Mouse (Mus musculus): ENCODE data around the gene Fam198a. TPM values are rescaled to one million over a fixed set of nuclear protein-coding genes. Genes with fewer than 3 reads are reported as not detected.

The Fam198a gene
- total RNA-seq (2015) = 0.25 TPM in 1 of 2 replicates, not detected in the other
- 0.17 and 0.30 TPM in 2 replicates for total RNA-seq (2017)

- peak; percentile 55 for ATAC-seq (replicated peaks; ENCODE audit: poor library complexity)
These were observed at the start of gene Fam198a for GRCm38 (mm10) chr9:121950418-121951113. TSS of gene Fam198a (plus strand) at chr9:121950988.

GRCm38 (mm10) chr9:121901710-121902700 lies 48.8 kb upstream of the Fam198a start:
- no peak for ATAC-seq (replicated peaks; ENCODE audit: poor library complexity)

DNA sequence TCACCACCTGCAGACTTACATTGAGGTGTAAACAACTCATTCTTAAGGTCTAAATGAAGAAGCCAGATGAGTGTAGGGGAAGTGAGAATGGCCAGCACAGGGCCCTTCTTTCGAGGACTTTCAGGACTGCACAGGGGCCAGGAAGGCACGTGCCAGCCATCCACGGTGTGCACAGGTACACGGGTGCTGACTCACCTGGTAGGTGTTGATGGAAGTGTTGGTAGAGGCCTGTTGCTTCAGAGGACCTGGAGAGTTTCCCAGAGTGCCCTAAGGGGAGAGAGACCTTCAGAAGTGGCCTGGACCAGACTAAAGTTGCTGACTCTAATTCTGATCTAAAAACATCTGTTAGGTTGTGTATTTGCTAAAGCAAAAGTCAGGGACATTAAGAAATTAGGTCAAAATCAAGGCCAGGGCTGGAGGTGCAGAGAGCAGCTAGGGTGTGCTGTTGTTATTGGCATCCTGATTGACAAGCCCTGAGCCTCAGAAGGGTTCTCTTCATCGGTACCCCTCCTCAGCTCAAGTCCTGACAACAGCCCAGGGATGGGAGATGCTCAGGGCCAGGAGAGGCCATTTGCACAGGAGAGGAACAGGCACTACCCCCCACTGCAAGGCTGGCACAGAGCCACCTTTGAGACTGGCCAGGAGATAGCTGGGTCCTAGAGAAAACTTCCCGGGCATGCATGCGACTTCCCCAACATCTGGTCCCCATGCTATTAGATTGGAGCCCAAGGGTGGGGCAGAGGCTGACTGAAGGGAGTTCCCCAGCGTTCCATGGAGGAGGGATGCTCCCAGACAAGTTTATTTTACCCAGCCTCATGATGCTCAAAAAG lies 47.1 kb upstream of the Fam198a start:
- no peak for ATAC-seq (replicated peaks; ENCODE audit: poor library complexity)

- ATAC-seq (replicated peaks; ENCODE audit: poor library complexity) = no peak; the same call in 1 of the 2 replicates
These were observed 46.5 kb upstream of the Fam198a start for GRCm38 (mm10) chr9:121904319-121904718.

GRCm38 (mm10) chr9:121904946-121905345 lies 45.8 kb upstream of the Fam198a start:
- ATAC-seq (replicated peaks; ENCODE audit: poor library complexity) = peak; percentile 27; the same call in 1 of the 2 replicates

- ATAC-seq (replicated peaks; ENCODE audit: poor library complexity) = no peak
These were observed 45.1 kb upstream of the Fam198a start for GRCm38 (mm10) chr9:121905556-121906185.

GRCm38 (mm10) chr9:121906456-121906855 lies 44.3 kb upstream of the Fam198a start:
- ATAC-seq (replicated peaks; ENCODE audit: poor library complexity) = no peak

GRCm38 (mm10) chr9:121907356-121908070 lies 43.3 kb upstream of the Fam198a start:
- no peak for ATAC-seq (replicated peaks; ENCODE audit: poor library complexity)

GRCm38 (mm10) chr9:121908321-121908720 lies 42.5 kb upstream of the Fam198a start:
- ATAC-seq (replicated peaks; ENCODE audit: poor library complexity) = no peak

- ATAC-seq (replicated peaks; ENCODE audit: poor library complexity) = peak; percentile 82
These were observed 41.2 kb upstream of the Fam198a start for GRCm38 (mm10) chr9:121909635-121910034.

DNA sequence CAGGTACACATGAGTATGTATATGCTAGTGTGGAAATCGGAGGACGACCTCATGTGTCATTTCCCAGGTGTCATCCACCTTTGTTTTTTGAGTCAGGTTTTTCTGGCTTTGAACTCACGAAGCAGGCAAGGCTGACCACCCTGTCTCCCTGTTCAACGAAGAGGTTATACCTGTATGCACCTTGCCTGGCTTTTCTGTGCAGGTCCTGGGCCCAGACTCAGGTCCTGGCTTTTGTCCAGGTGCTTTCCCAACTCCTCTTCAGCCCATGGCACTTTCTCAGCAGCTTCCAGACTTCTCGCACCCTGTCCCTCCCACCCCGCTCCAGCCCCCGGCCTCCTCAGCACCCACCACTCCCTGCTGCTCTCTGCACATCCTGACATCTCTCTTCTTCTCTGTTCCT lies 39.6 kb upstream of the Fam198a start:
- ATAC-seq (replicated peaks; ENCODE audit: poor library complexity) = no peak

- ATAC-seq (replicated peaks; ENCODE audit: poor library complexity) = no peak
These were observed 38.0 kb upstream of the Fam198a start for GRCm38 (mm10) chr9:121912786-121913185.

DNA sequence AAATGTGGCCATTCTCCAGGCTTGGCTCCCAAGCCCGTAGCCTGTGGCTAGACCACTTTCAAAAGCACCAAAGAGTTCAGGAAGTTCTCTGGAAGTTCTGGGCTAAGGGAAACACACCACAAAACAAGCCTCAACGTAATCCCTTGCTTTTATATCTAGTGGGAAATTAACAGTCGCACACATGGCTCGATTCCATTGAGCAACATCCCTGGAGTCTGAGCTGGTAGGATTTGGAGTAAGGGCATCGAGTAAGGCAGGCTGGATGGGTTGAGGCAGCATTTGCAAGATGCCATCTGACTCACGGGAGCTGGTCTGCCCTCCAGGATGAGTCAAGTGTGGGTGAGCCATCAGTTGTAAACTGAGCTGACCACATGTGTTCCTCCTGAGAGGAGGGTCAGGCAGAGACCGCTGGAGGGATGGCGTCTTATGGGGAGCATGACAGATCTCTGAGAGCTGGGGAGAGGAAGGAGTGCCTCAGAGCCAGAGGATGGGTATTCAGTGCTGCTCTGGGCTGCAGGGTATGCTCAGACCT lies 36.5 kb upstream of the Fam198a start:
- ATAC-seq (replicated peaks; ENCODE audit: poor library complexity) = no peak

DNA sequence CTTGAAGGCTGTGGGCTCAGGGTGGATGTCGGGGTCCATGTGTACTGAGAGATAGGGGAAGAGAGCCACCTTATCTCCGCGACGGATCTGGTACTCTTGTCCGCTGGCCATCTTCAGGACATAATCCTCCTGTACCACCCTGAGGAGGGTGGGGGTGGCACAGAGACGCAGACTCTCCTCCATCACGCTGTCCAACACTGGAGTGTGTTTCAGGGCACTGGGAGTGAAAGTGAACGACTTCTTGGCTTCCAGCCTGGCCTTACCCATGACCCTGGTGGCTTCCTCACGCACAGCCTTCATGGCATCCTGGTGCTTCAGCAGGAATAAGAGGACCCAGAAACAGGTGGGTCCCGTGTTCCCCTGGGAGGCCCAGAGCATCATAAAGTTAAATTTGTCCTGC lies 35.7 kb upstream of the Fam198a start:
- no peak for ATAC-seq (replicated peaks; ENCODE audit: poor library complexity)

DNA sequence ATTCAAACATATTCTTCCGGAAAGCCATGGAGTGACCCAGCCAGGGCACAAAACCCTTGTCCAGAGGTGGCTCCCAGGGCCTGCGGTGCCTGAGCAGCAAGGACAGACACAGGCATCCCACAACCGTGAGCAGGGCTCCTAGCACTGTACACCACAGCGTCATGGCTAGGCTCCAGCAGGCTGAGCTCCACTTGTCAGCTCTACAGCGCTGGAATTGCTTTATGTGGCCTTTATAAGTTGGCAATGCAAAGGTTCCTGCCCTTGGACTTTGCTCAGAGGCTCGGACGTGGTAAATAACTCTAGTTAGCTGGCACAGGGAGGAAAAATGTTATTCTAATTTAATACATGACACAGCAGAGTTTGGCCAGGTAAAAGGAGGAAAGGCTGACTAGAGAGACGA lies 34.7 kb upstream of the Fam198a start, which contains the start of gene Cyp8b1:
Cyp8b1 (minus strand) TSS at position 204 of the 400 bp plus-strand sequence.
- ATAC-seq (replicated peaks; ENCODE audit: poor library complexity) = no peak

DNA sequence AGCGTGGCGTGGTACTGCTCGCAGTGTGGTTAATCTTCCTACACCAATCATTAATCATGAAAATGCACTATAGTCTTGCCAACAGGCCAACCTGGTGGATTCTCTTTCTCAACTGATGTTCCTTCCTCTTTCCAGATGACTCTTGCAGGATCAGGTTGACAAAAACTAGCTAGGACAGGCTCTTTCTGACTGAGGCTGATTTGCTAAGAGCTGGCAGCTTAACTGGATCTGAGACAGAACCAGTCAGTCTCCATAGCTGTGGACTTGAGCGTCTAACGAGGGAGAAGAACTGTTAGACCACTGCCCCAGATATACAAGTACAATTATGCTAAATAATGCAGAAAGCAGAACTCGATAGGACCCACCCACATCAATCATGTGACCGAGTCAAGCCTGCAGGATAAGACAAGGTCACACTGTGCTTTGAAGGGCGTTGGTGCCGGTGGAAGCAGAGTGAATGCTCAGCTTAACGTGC lies 31.7 kb upstream of the Fam198a start:
- peak; percentile 88 for ATAC-seq (replicated peaks; ENCODE audit: poor library complexity)

DNA sequence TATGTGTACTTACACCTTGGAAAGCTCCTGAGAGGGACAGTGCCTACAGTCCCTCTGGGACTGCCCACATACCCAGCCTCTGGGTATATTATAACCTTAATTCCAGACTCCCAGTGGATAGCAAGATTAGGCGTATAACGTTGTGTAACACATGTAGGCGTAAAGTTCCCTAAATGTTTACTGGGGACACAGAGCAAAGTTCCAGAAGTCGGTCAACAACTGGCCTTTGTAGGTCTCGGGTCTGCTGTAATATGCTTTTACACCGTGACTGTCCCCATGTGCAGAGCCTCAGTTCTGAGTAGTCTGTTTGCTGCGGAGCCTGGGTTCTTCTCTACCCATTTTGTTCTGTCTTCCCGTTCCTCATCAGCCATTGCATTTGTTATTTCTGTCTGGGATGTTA lies 27.3 kb upstream of the Fam198a start:
- ATAC-seq (replicated peaks; ENCODE audit: poor library complexity) = no peak

- ATAC-seq (replicated peaks; ENCODE audit: poor library complexity) = no peak
These were observed 26.9 kb upstream of the Fam198a start for GRCm38 (mm10) chr9:121923906-121924305.

DNA sequence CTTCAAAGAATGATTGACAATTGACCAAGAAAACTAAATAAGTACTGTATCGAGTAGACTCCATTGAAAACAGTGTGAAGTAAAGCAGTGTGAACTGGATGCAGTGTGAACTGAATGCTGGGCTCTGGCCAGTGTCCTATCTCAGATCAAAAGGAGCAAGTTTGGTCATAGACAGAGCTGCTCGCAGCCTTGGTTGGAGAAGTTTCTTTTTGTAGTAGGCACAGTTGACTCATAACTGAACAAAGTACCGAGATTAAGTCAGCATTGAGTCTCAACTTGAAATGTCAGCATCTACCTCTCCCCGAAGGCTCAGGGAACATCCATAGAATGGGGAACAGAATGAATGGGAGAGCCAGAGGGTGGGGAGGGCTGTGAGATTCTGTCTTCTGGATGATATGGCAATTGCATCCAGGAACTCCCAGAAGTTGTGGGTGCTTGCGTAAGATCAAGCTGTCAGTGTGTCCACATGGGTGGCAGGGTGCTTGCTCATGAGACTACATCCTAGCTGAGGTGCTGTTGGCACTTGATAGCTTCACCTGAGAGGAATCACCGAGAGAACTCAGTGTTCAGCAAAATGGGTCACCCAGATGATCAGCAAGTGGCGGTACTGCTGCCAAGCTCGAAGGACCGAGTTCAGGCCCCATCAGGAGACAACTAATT lies 25.8 kb upstream of the Fam198a start:
- peak; percentile 38 for ATAC-seq (replicated peaks; ENCODE audit: poor library complexity)
